Mouse (Mus musculus) G1E (cell line): ENCODE data around the gene Amer3. TPM values are rescaled to one million over a fixed set of nuclear protein-coding genes. Genes with fewer than 3 reads are reported as not detected.
A peak's percentile ranks its signal among the peaks of the same experiment; 100 is the strongest.
"Not testable (repeated sequence)": the region's sequence is repeated elsewhere in the genome, so short reads cannot be mapped to it uniquely, and the experiment has no call there.

Experiments used
- ATAC-seq: 2 replicates; pipeline ENCODE4 v1.8.0; 2016; ENCODE audit warnings: mild to moderate bottlenecking; ENCODE audit not compliant: insufficient number of reproducible peaks, poor library complexity, low FRiP score, severe bottlenecking; ENCODE audit errors: extremely low read depth
- DNase-seq: peaks from one replicate; pipeline ENCODE4 v3.0.0; 2012; ENCODE audit warnings: low spot score
- H3K27me3 ChIP-seq: 2 replicates; pipeline ENCODE4 v1.6.1; 2012; ENCODE audit warnings: mild to moderate bottlenecking, low read length, inconsistent platforms; ENCODE audit not compliant: insufficient read depth
- H3K36me3 ChIP-seq: replicated peaks from 2 replicates; pipeline ENCODE3; 2012; ENCODE audit warnings: mild to moderate bottlenecking, inconsistent platforms
- H3K4me1 ChIP-seq: 2 replicates; pipeline ENCODE4 v1.6.1; 2012; ENCODE audit warnings: low read depth, low read length, inconsistent platforms, mixed read lengths; ENCODE audit not compliant: insufficient read depth
- H3K4me3 ChIP-seq: 2 replicates; pipeline ENCODE4 v1.5.1; 2012; ENCODE audit warnings: low read depth, mild to moderate bottlenecking, inconsistent platforms, low read length, moderate library complexity, mixed read lengths
- H3K9me3 ChIP-seq: replicated peaks from 2 replicates; pipeline ENCODE4 v1.6.1; 2012; ENCODE audit warnings: inconsistent platforms
- CTCF ChIP-seq: IDR thresholded peaks from 2 replicates; pipeline ENCODE4 v1.5.1; 2012; ENCODE audit warnings: low read depth, low read length, inconsistent platforms, mixed read lengths
- GATA1 ChIP-seq: IDR thresholded peaks from 2 replicates; pipeline ENCODE4 v1.6.1; 2012; ENCODE audit warnings: borderline replicate concordance, low read length, inconsistent platforms, mixed read lengths
- GATA2 ChIP-seq: IDR thresholded peaks from 2 replicates; pipeline ENCODE4 v1.6.1; 2012; ENCODE audit warnings: low read depth, low read length, inconsistent platforms, borderline replicate concordance
- POLR2AphosphoS5 ChIP-seq: IDR thresholded peaks from 2 replicates; pipeline ENCODE4 v1.6.1; 2012; ENCODE audit warnings: low read depth, low read length, inconsistent platforms; ENCODE audit not compliant: insufficient replicate concordance
- TAL1 ChIP-seq: conservative IDR thresholded peaks from 2 replicates; pipeline ENCODE4 v1.6.1; 2012; ENCODE audit warnings: low read depth, low read length, inconsistent platforms, mixed read lengths
- polyA plus RNA-seq: library from polyadenylated mRNA; stranded (reverse); fragments of >175 nt; gene quantifications from 2 replicates; pipeline ENCODE4 v1.2.3, GENCODE M21; 2012
- total RNA-seq, 2 experiments: library from RNA; stranded (forward) in 1 of 2; stranded (reverse) in 1 of 2; fragments of 200-1000 nt in 1 of 2; fragments of >200 nt in 1 of 2; fragmentation: Nextera tagmentation in 1 of 2; gene quantifications; 2 replicates each; pipeline ENCODE4 v1.2.3; 2014 to 2017

Gene Amer3
- not detected in 2 replicates for total RNA-seq (2014; fragmentation: Nextera tagmentation)
- total RNA-seq (2017) = 0.05 and 0.06 TPM in 2 replicates
- polyA plus RNA-seq = not detected in 2 replicates

DNA sequence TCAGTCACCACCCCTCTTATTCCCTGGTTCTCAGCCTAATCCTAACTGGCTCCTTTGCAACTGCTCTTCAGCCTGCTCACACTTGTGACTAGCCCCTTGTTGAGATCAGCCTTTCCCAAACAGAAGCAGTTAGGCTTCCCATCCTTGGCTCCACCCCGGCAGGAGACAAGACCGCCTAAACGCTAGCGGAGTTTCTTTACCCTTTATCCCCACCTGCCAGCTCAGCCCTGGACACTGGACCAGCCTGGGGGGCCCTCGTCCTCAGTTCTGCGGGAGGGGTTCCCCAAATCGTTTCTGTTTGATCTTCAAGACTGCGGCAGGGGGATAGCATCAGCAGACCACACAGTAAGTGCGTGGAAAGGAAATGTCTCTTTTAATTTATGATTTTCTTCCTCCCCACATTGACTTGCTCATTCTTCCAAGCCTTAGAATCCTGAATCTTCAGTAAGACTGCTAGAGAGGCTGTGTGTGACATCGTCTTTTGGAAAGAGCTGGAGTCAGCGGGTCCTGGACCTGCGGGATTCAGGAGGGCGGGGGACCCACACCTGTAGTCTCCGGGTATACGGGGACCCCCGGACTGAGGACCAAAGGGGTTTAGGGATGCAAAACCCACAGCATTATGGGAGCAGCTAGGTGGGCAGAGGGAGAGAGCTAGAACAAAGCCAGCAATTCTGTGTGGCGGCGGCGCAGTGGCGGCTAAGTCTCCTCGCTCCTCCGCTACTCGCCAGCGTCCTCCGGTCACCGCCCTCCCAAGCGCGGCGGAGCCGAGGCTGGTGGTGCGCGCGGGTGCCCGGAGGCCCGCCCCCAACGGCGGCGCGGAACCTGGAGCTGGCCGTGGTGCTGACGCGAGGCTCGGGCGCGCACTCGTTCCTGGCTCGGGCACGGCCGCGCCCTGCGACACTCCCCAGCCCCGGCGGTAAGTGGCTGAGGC is at the start of gene Amer3:
TSS of gene Amer3 (plus strand) at position 807 of the 931 bp plus-strand sequence.
- H3K4me1 ChIP-seq = peaks cover 4% of the 10 kb centered on the region; the same call in 1 of the 2 replicates
- peaks cover 6% of the 10 kb centered on the region for H3K9me3 ChIP-seq
- DNase-seq (peak; percentile 39), ATAC-seq (no peak)
- H3K27me3 ChIP-seq = peaks cover 9% of the 10 kb centered on the region
- H3K36me3 ChIP-seq = no peaks in the 10 kb centered on the region
- peak within 1 kb of the TSS; percentile 40; the same call in 1 of the 2 replicates for H3K4me3 ChIP-seq
- TF ChIP-seq CTCF (no peak), GATA2 (no peak), GATA1 (no peak), TAL1 (no peak), POLR2AphosphoS5 (no peak)

DNA sequence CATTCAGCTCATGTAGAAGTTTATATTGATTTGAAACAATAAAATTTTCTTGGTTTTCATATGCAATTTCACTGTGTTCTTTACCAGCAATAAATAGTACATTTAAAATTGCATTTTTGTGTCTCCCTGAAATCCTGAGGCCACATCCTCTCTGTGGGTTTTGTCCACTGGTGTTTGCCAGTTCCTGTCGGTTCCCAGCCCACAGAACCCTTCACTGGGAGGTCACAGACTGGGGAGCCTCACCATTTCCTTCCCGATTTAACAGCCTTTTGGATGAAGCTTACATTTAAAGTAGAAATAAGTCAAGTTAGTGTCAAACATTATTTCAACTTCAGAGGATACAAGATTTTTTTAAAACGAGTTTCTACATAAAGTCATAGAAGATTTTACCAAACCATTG is 44.9 kb upstream of the Amer3 start:
- not testable (repeated sequence) for H3K4me1 ChIP-seq, ATAC-seq, H3K4me3 ChIP-seq, DNase-seq, H3K36me3 ChIP-seq, H3K9me3 ChIP-seq
- H3K27me3 ChIP-seq = peaks cover 30% of the 10 kb centered on the region

DNA sequence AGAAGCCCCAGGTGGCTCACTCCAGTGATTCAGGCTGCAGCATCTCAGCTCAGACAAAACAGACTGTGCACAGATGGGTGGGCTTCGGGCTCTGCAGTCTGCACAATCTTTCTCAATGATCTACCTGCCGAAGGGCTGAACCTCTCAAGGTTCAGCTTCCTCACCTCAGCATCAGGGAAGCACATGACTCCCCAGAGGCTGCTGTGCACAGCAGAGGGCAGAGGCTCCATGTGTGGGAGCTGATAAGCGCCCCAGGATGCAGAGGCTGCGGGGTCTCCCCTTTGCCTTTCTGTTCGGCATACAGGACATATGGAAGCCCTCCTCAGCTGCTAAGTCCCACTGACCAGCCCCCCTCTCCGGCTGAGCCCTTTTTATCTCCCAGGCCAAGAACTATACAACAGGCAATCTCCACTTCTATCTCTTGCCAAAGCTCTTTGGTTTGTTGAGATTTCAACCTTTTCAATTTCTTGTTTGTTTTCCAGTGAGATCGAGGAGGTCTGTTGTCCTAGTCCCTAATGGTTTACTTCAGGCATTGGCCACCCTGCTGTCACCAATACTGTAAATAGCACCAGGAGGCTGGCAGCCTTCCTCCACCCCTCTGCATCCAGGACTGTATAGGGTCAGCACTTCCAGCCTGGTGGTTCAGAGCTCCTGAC is 44.3 kb upstream of the Amer3 start, which contains the start of gene Cfc1:
TSS of gene Cfc1 (plus strand) at position 606 of the 656 bp plus-strand sequence.
- not testable (repeated sequence) for H3K4me1 ChIP-seq, DNase-seq, H3K9me3 ChIP-seq, H3K36me3 ChIP-seq, H3K4me3 ChIP-seq
- ATAC-seq = peak; percentile 73
- H3K27me3 ChIP-seq = peaks cover 30% of the 10 kb centered on the region

DNA sequence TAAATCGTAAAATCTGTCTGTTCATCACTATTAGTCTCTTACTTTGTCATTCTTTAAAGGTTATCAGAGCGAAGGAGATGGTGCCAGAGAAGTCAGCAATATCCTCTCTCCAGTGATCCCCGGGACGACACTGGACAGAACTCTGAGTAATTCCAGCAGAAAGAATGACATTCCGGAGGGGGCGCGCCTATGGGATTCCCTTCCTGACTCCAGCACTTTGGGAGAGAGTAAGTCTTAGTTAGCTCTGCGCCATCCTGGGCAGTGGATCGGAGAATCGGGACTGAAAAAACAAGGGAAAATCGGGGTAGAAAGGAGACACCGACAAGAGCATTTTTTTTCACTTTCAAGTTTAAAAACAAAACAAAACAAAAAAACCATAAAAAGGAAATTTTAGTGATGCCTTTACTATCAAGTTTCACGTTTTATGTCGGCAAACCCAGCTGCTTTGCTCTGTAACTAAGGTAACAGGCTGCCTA is 43.1 kb upstream of the Amer3 start:
- DNase-seq (no peak), ATAC-seq (no peak)
- H3K36me3 ChIP-seq = no peaks in the 10 kb centered on the region
- H3K27me3 ChIP-seq = peaks cover 30% of the 10 kb centered on the region
- TF ChIP-seq CTCF (no peak), GATA2 (no peak)
- H3K4me1 ChIP-seq = peaks cover 5% of the 10 kb centered on the region; the same call in 1 of the 2 replicates
- no peaks in the 10 kb centered on the region for H3K9me3 ChIP-seq
- H3K4me3 ChIP-seq = no peak overlapping the region

DNA sequence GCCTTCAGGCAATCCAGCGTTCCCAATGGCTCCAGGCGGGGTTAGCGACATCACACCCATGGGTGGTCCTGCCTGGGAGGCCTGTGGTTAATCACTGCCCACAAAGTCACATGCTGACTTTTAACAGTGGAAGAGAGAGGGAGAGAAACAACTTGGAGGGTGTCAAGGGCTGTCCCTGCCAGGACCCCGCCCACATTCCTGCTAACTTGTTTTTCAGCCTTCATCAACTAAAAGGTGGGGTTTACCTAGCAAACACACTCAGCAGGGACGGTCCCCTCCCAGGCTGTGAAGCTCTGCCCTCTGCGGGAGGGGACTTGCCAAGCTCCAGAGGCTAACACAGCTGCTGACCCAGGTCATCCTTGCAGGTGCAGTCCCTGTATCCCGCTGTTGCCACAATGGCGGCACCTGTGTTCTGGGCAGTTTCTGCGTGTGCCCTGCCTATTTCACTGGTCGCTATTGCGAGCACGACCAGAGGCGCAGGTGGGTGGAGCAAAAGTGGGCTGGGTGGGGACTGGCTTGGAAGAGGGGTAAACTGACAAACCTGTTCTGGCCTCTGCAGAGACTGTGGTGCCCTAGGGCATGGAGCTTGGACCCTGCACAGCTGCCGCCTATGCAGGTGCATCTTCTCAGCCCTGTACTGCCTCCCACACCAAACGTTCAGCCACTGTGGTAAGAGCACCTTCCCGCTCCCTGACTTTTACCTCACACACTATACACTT is 42.5 kb upstream of the Amer3 start:
- no peak for TF ChIP-seq POLR2AphosphoS5
- TF ChIP-seq GATA1 = no peak
- Histone ChIP-seq H3K27me3 (peaks cover 30% of the 10 kb centered on the region), H3K4me1 (peaks cover 5% of the 10 kb centered on the region; the same call in 1 of the 2 replicates), H3K36me3 (no peaks in the 10 kb centered on the region), H3K9me3 (no peaks in the 10 kb centered on the region), H3K4me3 (no peak overlapping the region; the same call in 1 of the 2 replicates)
- ATAC-seq (no peak), DNase-seq (no peak)

DNA sequence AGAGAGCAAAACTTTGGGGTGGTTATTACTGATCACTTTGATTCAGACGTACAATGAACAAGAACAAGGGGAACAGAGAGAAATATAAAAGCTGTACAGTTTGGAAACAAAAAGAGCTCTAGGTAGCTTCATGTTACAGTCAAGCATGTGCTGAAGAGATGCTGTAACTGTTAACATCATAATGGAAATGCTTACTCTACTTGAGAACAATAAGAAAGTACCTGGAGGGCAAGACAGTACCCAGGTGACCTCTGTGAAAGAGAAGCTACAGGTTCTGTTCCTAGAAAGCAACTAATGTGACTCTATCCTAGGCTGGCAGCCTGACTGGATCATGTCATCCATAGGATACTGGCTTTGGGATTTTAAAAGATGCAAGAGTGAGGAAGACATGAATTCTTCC is 32.4 kb upstream of the Amer3 start:
- ATAC-seq = no peak
- no peak for TF ChIP-seq CTCF
- TF ChIP-seq GATA2 = no peak
- TF ChIP-seq TAL1 = no peak
- no peak for TF ChIP-seq POLR2AphosphoS5
- TF ChIP-seq GATA1 = no peak
- no peaks in the 10 kb centered on the region for H3K4me1 ChIP-seq

More for the DNA sequence above, 32.4 kb upstream of the Amer3 start:
- H3K36me3 ChIP-seq = no peaks in the 10 kb centered on the region
- H3K9me3 ChIP-seq = no peaks in the 10 kb centered on the region
- no peak for DNase-seq
- peaks cover 6% of the 10 kb centered on the region for H3K27me3 ChIP-seq
- no peak overlapping the region for H3K4me3 ChIP-seq
